Mouse (Mus musculus) cerebellum, adult 9-11 months (tissue): ENCODE results near the gene Abca8b.
"Not testable (repeated sequence)": the region's sequence is repeated elsewhere in the genome, so short reads cannot be mapped to it uniquely, and the experiment has no call there.

ENCODE experiments used
- DNase-seq: peaks from one replicate; pipeline ENCODE4 v3.0.0; 2022

Gene Abca8b

DNA sequence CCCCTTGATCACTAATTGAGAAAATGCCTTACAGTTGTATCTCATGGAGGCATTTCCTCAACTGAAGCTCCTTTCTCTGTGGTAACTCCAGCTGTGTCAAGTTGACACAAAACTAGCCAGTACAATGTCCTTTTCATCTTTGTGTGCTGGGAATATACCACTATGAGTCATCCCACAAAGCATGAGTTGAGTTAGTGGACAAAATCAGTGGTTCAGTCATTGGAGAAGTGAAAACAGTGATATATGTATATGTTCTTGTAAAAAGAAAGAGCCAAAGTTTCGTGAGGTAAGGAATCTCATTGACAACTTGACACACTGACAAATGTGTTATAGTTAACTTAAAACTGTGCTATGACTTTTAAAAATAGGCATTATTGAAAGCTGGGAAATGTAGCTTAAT lies 83.5 kb downstream of the Abca8b start:
- DNase-seq: not testable (repeated sequence)

- DNase-seq: no peak
These were observed 85.8 kb downstream of the Abca8b start for GRCm38 (mm10) chr11:109909801-109910200.

GRCm38 (mm10) chr11:109908207-109909031 lies 87.2 kb downstream of the Abca8b start:
- DNase-seq: no peak

GRCm38 (mm10) chr11:109907508-109907907 lies 88.1 kb downstream of the Abca8b start:
- no peak for DNase-seq

- DNase-seq: no peak
These were observed 92.7 kb downstream of the Abca8b start for GRCm38 (mm10) chr11:109902616-109903598.

DNA sequence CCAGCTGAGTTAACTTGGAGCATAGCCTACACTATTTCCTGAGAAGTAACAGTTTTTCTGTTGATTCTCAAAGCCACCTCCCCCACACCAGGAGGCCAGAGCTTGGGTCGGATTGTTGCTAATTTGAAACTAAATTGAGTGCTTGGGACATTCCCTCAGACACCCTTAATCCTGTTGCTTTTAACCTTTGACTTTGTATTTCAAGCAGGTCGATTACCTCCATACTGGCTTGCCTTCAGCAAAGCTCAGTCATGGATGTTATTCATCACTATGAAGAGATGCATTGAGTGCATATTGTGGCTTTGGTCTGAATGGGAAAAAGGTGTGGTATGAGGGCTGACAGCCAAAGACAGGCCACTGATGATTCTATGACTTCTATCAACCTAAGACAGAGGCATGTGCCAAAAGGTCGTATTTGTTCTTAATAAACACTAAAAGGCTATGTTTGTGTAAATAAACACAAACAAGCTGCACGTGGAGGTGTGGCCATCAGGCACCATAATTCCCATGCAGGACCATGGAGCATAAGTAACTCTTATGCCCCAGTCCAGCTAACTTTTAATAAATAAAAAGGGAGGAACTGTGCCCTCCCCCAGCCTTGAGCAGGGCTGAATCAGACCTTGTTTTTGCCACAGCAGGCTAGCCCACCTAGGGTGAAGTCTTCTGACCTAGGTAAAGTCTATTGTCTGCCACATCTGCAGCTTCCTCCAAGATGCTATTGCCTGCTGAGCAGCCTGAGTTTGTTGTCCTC lies 95.0 kb downstream of the Abca8b start:
- DNase-seq: no peak

GRCm38 (mm10) chr11:109898791-109899467 lies 96.7 kb downstream of the Abca8b start:
- no peak for DNase-seq

DNA sequence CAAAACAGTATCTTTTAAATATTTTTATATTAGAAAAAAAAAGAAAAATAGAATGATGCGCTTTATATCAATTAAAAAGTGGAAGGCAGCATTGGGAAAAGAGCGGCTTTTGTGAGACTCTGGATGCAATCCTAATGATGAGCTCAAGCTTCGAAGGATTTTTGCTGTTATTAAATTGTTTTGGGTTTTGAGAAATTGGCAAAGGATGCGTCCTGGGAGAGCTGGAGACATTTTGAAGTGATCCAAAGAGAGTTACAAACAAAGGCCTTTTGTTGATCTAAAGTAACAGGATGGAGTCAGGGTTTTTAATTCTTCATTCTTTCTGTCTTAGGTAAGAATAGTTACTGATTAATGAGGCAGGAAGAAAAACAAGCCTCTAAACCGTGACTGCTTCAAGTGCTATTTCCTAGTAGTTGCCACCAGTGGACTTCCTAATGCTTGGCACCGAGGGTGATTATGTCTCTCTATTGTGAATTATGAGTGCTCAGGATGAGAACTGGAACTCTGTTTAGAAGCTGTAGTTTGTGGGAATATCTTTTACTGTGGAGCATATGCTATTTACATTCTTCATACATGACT lies 99.6 kb downstream of the Abca8b start:
- DNase-seq: no peak

- DNase-seq: no peak
These were observed 100.1 kb downstream of the Abca8b start for GRCm38 (mm10) chr11:109895496-109895895.

DNA sequence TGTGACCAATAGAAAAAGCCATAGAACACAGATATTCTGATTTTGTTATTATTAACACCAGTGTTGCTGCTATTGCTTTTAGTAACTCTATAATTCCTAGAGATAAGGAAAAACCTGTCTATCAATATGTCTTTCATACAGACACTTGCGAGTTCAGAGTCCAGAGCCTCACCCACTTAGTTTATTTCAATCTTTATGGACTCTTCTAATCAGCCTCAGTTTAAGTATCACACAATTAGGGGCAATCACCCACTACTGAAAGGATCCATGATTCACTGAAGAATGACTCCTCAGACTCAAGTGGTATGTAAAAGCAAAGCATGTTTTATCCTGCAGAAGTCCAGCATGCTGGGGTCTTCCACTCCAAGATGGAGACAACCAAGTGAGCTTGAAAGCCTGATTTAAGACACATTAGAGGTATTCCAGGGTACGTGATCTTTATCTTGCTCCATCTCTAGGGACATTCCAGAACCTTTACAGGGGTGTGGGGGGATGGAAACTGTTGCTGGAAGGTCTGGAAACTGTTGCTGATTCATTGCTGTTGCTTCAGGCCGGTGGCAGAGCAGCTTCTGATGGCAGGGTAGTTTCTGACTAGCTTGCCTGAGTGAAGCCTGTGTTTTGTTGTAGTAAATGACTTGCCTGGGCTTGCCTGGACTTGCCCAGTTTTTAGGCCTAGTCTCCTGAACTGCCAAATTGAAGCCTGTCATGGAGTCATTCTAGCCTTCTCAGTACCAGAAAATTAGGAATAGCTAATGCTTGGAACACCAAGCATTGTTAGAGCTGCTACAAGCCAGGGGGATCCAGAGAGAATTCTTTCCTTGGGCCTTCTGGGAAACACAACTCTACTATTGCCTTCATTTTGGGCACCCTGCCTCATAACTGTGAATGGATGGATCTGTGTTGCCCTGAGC lies 101.5 kb downstream of the Abca8b start:
- no peak for DNase-seq

DNA sequence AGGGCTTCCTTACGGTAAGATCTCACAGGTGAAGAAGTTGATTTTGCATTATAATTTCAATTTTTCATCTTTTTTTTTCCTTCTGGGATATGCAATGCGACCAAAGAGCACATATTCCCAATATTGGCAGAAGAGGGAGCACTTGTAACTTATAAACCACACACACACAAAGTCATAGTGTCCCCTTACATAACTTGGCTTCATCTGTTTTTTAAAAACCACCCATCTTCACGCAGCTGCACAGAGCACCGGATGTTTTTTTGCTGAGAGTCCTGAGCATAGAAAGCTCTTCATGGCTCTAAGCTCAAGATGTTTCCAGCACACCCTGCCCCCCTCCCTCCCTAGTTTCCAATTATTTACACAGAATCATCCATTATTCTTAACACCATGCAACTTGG lies 103.7 kb downstream of the Abca8b start:
- DNase-seq: no peak

GRCm38 (mm10) chr11:109891371-109891988 lies 104.2 kb downstream of the Abca8b start:
- DNase-seq: no peak

DNA sequence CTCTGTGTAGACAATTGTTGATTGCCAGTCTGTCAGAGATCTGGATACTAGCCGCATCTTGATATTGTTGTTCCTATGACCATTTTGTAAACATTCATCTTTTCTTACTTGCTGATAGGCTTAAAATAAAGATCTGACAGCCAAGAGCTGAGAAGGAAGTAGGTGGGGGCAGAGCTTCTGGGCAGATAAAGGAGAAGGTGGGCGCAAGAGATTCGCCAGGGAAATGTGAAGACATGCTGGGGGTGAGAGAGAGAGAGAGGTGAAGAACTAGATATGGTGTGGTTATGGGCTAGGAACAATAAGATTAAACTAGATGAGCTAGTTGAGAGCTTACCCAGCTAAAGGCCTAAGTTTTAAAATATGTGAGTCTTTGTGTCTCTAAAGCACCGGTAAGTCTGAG lies 106.0 kb downstream of the Abca8b start:
- no peak for DNase-seq

GRCm38 (mm10) chr11:109886757-109887156 lies 108.9 kb downstream of the Abca8b start:
- DNase-seq: no peak

GRCm38 (mm10) chr11:109885521-109885920 lies 110.1 kb downstream of the Abca8b start:
- no peak for DNase-seq

GRCm38 (mm10) chr11:109884801-109885200 lies 110.8 kb downstream of the Abca8b start:
- no peak for DNase-seq

DNA sequence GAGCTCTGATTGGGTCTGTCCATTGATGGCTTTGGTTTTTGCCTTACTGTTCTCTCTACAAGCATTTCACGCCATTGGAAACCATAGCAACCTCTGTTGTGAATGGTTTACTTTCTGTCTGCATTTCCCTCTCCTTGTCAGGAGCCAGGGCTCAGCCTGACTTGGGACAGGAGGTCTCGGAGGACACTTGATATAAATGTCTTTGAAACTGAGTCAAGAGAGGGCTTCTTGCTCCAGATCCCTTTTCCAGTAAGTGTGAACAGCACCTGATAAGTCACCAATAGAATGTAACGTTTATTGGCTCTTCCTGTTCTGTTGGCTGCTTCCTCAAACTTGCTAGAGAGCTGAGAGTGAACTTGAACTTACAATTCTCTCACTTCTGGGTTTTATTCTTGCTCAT lies 111.5 kb downstream of the Abca8b start:
- no peak for DNase-seq
